Mouse (Mus musculus): ENCODE measurements around the gene Lrrn4.
A peak's percentile ranks its signal among the peaks of the same experiment; 100 is the strongest.

Lrrn4 gene

DNA sequence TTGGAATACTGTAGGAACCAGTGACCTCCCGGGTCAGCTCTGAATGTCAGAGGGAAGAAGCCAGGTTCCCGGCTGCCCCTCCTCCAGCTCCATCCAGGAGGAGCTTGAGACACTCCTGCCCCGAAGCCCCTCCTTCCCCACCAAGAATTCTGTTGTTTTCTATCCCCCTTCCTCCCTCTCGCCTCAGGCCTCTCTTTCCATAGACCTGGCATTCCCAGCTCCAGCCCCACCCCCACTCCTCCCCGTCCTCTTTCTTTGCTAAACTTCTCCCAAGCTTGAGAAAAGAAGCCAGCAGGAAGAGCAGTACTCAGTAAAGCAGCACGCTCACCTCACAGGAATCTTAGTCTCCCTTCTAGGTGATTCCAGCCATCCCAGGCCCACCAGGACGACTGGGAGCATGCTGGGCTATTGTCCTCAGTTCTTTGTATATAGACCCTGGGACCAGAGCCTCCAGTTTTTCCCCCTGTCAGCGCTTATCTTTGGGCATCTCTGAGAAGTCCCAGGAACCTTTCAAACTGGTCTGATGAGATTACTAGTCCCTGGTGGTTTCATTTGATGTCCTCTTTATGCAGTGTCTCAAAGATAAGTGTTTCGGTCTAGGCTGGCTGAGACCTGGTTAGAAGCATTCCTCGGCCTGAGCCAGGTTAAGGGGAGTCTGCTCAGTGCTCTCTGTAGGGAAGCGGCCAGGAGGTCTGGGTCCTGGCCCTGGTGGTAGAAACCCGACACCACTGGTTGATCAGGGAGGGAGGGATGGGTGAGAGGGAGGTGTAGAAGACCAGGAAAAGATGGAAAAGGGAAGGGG is at the start of gene Lrrn4:
Gene Lrrn4 (minus strand): TSS at position 48 of the 802 bp plus-strand sequence.
- DNase-seq, result no peak

DNA sequence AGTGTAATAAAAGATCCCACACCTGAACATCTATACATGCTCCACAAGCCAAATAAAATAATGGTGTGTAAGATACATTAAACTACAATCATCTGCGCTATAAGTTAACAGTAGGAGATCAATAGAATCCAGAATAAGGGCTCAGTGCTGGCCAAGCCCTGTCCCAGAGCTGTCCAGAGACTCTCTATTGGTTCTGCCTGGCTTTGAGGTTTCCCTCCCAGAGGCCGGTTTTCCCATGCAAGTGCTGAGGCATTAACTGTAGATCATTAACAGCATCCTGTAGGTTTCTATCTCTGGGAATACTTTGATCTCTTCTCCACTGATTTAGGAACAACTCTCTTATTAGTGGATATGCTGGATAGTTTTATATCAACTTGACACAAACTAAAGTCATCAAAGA is 48.3 kb upstream of the Lrrn4 start:
- no peak for DNase-seq

DNA sequence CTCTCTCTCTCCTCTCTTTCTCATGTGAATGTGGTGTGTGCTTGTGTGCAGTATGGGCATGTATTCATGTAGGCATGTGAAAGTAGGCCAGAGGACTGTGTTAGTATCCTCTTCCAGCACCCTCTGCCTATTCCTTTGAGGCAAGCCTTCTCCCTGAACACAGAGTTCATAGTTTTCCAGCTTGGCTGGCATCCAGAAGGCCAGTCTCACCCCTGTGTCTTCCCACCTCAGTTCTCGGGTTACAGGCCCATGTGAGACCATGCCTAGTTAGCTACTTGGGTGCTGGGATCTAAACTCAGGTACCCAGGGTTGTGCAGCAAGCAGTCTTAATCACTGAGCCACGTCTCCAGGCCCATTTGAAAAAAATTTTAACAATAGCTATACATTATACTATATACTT is 47.2 kb upstream of the Lrrn4 start:
- no peak for DNase-seq

DNA sequence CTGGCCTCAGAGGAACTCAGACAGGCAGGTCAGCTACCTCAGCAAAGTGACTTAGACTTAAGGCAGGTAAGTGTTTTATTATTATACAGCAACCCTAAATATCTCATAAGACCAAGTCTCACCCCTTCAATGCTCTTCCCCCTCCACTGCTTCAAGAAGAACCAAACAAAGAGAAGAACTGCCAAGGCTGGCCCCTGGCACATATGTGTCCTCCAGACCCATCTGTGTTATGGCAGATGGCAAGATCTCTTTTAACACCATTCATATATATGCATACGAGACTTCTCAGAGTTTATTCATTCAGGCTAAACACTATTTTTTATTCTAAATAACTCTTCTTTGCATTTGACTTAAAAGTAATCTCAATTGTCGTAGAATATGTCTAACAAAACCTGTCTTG is 46.6 kb upstream of the Lrrn4 start:
- no peak for DNase-seq

DNA sequence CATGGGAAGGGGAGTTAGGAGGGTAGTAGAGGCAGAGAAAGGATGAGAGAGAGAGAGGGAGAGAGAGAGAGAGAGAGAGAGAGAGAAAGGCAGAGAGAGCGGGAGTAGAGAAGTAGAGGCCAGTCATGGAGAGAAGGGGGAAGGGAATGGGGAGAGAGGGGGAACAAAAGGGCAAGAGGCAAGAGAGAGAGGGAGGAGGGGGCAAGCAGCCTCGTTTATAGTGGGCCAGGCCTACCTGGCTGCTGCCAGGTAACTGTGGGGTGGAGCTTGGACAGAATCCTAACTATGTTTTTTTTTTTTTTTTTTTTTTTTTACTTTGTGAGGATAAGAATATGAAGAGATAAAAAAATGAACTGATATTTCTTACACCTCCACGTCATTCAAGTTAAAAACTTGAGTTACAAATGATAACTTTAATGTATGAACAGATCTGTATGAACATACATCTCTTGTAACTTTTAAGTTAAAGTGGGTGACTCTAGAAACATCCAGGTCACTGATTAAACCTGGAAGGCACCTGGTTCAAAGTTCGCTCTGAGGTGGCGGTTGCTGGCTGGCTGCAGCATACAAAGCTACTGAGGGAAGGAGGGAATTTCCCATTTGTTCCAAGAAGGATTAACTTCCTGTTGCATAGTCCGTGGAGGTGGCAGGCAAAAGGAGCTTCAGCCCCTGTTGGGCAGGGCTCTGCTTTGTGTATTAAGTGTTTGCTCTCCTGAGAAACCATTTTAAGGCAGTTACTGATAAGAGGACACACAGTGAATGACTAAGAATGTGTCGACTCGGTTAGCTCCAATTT is 42.8 kb upstream of the Lrrn4 start:
- DNase-seq, result no peak

DNA sequence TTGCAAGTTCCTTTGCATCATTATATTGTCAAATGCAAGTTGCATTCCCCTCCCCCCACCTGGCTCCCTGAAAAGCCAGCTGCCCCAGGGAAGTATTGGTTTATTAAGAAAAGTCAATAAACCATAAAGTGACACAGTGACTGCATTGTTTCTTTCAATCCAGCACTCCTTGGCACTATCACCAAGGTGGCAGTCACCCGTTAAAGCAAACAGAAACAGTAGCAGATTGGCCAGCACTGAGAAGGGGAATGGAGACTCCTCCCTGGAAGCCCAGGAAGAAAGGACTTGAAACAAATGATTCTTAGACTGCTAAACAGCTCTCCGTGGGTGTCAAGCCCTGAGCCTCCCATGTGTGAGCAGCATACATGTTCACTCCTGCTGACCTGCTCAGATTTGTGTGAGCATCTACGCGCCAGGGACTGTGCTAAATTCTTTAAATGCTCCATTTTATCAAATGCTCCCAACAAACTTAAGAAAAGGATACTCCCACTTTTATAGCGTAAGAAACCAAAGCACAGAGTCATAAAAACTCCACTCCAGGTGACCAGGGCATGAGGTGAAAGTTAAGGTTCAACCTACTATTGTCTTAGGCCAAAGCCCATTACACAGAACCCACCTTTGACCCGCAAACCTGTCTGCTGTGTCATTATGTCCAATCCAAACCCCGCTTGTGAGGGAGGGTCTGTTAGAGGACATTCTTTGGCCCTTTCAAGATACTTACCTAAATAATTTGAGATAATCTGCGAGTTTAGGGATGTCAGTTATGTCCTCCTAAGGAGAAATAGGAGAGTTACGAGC is 41.6 kb upstream of the Lrrn4 start:
- no peak for DNase-seq

DNA sequence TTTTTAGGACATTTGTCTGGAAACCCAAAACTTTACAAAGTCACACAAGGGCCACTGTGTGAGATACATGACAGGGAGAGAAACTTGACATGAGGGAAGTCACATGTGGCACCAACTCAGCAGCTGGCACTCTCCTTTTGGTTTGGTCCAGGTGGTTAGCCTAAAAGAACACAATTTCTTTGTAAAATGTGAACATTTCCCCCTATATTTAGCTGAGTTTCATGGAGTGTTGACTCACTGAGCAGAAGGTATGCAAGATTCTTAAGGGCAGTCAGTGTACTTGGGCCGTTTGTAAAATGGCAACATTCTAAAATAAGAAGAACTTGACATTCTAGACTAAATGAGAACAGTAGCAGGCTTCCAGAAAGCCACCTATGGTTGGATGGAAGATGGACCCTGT is 34.1 kb upstream of the Lrrn4 start:
- no peak for DNase-seq

DNA sequence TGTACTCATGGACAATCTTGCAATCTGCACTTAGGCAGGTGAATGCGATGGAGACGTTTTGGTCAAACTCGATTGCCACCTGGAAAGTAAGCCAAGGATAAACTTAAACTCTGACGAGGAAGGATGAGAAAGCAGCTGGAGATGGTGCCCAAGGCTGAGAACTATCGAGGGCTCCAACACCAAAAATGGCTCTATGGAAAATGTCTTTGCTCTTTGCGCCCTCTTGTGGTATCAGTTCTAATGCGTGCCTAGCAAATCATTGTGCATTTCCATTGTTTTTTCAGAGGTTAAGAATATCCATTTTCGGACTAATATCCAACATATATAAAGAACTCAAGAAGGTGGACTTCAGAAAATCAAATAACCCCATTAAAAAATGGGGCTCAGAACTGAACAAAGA is 26.1 kb upstream of the Lrrn4 start:
- DNase-seq, result peak; percentile 11

DNA sequence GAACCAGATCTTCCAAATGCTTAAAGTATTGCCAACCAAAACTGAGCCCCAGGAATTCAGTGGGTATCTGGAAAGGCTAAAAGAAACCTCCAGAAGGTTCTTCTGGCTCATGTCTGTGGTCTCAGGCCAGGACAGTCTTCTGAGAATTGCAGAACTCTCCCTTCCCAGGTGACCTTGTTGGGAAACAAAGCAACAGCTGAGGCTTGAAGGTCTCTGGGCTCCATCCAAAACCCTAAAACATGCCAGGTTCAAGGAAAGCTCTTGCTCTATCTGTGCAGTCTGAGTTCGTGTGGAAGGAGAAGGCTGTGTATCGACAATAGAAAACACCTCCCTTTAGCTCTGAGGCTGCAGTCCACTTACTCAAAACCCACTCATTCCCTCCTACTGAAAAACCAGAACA is 24.3 kb upstream of the Lrrn4 start:
- DNase-seq, result no peak

DNA sequence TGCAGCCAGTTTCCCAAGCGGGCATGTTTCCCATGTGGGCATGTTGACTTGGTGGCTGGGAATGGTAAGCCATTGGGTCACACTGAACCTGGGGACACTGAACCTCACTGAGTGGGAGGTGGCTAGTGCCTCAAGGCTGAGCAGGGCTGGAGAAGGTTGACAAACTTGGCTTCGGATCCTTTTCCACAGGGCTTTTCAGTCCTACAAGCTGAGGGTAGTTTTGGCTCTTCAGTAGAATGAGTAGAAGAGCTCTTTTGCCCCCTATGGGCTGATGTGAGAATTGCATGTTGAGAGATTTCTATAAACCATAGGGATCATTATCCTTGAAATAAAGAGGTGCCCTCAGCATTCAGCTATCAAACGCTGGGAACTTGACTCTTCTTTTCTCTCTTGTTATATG is 22.8 kb upstream of the Lrrn4 start:
- DNase-seq, result peak; percentile 17

DNA sequence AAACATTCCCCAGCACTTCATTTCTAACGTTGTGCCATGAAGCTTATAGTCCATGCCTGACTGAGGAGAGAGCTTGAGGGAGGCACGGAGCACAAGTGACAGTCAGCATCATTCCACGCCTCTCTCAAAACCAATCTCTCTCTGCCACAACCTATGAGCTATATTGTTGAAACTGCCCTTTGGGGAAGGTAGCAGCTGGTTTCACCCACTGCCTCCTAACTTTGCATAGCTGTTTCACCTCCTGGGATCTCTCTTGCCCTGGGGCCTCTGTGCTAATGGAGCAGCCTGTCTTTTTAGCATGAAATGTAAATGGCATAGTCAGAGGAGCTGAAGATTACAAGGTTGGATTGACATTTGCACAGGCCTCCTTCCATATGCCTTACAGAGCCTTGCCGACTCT is 21.4 kb upstream of the Lrrn4 start:
- DNase-seq, result no peak

DNA sequence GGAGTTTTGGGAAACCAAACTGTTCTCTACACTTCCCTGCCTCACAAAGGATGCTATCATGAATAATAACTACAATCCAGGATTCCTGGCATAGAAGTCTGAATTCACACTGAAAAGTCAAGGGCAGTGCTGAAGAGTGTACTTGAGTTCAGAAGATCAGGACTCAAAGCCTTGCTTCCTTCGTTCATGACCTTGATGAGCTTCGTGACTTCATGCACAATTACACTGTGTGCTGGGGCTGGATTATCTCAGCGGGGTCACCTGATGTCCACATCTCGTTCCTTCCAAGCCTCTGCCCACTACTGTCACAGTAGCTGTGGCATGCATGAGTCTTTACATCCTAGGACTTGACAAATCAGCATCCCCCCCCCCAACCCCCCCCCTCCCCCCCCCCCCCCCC is 20.9 kb upstream of the Lrrn4 start:
- DNase-seq, result no peak

DNA sequence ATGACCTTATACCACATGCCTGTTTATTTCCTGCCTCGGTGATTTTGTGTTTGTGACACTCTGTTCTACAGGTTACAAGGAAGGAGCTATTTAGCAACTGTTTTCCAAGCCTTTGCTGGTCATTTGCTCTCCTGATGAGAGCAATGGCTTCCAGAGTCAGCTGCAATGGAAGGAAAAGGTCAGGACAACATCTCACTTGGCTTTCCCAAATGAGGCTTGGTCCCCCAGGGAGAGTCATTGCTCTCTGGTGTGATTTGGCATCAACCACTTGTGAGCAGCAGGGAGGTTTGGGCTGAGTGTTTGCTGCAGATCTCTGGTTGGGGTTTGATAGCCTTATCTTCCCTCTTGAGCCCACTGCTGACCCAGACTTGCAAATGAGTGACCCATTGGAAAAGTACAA is 19.9 kb upstream of the Lrrn4 start:
- DNase-seq, result no peak

DNA sequence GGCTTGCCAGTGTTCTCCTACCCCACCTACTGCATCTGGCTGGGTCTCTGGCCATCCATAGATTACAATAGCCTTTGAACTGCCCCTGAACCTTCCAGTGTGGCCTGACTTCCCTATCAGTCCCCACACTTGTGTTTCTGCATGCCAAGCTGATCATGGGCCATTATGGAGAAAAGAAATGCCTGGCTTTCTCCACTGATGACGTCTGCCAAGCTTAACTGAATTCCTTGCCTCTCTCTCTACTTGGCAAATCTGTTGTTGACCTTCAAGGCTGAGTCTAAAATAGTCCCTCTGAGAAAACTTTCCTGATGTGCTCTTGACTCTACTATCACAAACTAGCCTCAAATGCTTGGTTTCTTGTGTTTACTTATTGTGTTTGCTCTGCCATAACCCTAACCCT is 17.5 kb upstream of the Lrrn4 start:
- no peak for DNase-seq

DNA sequence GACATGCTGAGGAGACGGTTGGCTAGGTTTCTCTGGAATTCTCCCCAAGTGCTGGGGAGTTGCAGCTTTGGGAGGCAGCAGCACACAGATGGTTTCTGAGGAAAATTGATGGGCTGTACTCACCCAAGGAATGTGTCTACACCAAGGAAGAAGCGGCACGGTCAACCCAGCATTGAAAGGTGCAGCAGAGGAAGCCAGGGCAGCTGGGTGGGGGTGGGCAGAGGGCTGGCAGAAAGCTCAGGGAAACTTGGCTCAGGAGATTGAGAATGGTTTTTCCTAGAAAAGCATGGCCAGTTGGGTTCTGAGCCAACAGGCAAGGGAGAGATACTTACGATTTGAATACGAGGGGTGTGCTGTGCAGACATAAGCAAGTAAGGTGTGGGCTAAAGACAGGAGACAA is 13.1 kb upstream of the Lrrn4 start:
- no peak for DNase-seq

DNA sequence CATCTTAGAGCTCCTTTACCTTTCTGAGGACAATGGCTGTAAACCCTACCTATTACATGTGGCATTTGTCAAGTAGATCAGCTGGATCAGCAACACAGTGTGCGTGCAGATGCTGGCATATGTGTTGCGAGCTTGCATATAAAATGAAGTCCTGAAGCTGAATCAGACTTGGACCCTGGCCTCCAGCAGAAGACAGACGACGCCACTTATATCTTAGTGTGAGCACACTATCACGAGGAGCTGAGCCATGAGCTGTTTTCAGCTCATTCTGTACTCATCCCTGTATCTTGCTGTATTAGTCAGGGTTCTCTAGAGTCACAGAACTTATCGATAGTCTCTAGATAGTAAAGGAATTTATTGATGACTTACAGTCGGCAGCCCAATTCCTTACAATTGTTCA is 4.6 kb upstream of the Lrrn4 start:
- DNase-seq, result no peak

DNA sequence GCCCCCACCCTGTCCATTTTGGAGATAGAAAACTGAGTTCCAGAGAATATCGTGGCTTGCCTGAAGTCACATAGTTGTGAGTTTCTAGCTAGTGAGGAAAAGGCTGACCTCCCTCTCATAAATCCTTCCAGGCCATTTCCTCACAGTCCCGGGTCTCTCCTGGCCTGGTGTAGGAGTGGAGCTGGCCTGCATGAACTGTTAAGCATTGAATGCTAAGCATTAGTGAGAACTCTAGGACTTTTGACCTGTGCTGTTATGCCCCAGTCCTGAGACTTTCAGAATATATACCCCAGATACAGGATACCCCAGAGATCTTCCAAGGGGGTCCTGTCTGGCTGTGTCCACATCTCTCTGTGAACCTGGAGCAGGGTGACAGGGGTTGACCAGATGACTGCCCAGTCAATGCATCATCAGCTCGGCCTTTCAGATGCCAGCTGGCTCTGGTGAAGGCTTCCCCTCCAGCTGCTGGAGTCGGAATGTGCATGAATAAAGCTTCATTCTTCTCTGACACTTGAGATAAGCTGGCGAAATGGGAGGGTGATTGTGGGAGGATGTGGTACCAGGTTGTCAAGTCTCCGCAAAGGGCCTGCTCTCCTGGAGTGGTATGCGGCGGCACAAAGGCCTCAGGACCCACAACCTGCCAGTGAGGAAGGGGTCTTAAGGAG is 3.7 kb upstream of the Lrrn4 start:
- DNase-seq, result no peak

DNA sequence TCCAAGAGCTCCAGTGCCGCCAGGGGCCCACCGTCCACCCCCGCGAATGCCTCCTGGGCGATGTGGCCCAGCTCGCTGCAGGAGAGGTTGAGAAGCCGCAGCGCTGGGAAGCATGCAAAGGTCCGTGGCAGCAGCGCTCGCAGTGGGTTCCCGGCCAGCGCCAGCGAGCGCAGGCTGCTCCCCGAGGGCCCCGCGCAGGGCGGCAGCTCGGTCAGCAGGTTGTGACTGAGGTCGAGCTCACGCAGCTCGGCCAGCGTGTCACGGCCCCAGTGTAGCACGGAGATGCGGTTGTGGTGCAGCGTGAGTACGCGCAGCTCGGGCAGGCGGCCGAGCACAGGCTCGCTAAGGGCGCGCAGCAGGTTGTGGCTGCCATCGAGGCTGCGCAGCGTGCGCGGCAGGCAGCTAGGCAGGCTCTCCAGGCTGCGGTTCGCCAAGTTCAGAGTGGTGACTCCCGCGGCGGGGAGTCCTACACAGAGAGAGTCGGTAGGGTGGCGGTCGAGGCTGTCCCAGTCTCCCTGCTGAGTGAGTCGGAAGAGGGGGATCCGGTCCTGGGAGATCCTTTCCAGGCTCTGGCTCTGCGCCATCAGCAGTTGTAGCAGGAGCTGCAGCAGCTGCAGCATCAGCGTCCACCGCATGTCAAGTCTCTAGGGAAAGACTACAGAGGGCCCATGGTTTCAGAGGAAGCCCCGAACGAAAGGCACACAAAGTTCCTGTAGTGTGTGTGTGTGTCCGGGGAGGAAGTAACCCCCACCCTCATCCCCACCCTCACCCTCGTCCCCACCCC is 1.2 kb downstream of the Lrrn4 start:
- peak; percentile 18 for DNase-seq

DNA sequence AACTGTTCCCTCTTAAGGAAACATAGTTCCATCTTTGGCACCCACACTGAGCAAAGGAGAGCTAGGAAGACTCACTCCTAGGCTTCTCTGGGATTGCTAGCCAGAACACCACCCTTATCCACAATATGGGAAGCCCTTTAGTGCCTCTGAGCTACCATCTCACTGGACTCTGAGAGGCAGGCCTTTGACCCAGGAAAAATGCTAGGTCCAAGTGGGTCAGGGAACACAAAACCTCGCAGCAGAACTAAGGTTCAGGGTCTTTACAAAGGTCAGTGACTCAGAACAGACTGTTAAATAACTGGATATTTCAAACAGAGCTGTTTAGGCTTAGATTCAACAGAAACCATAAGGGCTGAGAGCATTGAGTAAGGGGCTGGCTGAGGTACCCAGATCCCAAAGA is 3.7 kb downstream of the Lrrn4 start:
- no peak for DNase-seq

DNA sequence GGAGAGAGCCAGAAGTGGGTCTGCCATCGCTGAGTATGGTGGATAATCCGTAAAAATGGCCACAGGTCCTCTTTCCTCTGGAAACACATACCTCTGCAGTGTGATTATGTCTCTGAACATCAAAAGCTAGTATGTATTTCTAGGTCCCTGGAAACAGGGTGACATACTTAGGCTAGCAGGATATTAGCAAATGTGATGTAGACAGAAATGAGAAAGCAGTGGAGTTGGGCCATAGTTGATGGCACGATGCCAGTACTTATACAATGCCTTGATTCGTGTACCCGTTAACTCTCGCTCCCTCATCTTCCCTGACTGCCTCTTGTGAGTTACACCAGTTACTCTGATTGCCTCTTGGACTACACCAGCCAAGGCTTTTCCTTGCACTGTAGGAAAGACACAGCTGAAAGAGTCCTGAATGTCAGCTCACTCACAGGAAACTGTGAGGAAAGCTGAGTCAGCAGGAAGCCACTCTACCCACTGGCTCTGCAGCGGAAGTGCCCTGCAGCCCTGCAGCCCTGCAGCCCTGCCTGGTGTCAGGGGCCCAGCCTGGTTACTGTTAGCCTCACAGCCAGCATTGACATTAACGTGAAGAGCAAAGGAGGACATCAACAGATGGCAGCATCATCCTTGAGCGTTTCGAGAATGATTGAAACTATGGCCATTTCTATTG is 6.9 kb downstream of the Lrrn4 start:
- peak; percentile 11 for DNase-seq

DNA sequence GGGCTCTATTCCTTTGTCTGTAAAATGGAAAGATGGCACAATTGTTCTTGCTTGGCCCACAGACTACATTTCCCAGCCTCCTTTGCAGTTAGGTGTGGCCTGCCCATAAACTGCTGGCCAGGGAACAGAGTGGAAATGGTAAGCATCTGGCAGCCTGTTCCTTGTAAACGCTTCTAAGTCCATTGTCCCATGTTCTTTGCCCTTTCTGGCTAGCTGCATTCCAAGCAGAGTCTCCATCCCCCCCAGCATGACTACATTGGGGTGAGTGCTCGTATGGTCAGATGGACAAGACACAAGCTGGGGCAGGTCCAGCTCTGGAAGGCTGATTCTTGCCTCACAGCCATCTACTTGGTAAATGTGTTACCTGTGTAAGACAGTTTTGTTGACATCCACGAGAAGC is 9.0 kb downstream of the Lrrn4 start:
- DNase-seq, result no peak

DNA sequence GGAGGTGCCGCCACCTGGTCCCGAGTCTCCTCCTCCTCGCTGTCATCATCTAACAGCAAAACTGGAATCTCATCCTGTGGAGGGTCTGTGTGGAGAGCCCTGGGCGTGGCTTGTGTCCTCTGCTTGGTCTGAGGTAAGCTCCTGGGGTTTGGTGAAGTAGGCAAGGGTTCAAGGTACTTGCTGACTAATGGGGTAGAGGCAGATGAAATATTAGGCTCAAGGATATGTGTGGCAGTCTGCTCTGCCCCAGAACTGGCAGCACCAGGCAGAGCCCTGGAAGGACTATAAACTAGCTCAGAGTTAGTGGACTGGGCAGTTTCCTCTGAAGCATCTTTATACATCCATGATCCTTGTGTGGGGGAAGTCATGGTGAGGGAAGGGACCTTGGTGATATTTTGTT is 10.4 kb downstream of the Lrrn4 start:
- DNase-seq, result no peak
